Mouse (Mus musculus) retina, adult 2 months (tissue): ENCODE results near the gene Tmcc1.
"Not testable (repeated sequence)": the region's sequence is repeated elsewhere in the genome, so short reads cannot be mapped to it uniquely, and the experiment has no call there.

Experiments
- DNase-seq: peaks from one replicate; pipeline ENCODE4 v3.0.0-alpha.2; 2012; ENCODE audit warnings: low read depth, low spot score

The Tmcc1 gene

DNA sequence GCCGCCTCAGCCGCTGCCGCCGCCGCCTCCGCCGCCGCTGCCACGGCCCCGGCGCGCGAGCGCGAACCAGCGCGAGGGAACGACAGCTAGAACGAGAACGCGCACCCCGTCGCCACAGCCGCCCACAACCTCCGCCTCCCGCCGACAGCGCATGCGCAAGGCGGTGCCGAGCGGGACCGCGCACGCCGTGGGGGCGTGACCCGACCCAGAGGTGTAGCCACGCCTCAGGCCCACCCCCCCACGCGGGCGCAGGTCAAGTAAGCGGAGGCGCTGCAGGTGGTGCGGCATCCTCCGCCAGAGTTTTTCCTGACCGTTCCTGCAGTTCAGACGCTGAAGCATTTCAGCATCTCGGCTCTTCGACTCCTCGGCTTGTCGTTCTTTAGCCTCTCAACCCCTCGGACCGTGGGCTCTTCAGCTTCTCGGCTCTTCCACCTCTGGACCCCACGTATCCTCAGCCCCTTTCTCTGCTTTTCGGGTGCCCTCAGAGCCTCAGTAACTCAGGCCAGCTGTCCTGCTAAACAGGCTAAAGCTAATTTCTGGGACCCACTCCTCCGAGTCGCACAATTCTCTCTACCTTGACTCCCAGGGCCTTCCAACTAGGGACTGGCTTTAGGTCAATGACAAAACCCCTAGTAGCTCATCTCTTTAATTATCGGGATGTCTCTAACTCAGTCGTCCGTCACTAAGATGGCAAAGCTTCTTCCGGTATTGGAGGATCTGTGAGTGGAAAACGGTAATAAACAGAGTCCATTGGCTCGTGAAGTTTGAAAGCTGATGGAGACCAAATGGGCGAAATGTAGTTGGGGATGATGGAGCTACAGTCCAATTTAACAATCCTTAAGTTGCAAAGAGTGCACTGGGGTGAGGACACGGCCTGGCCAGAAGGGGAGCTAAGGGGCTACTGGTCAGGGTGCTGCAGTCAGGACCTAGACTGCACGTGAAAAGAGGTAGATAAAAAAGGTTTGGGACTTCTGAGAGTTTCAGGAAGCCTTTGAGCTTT, at the start of gene Tmcc1:
TSS of gene Tmcc1 (minus strand) at position 93 of the 1,000 bp plus-strand sequence.
- DNase-seq: peak; percentile 97

DNA sequence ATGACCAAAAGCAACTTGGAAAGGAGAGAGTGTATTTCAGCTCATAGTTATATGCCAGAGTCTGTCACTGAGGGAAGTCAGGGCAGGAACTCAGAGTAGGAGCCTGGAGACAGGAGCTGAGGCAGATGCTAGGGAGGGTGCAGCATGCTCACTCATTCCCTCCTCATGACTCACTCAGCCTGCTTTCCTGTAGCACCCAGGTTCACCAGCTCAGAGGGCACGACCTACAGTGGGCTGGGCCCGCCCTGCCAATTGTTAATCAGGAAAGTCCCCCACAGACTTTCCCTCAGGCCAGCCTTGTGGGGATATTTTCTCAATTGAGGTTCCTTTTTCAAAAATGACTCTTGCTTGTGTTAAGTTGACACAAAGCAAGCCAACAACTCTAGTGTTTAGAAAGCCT, 47.1 kb upstream of the Tmcc1 start:
- DNase-seq: no peak

- DNase-seq: no peak
These were observed 44.8 kb upstream of the Tmcc1 start for GRCm38 (mm10) chr6:116238083-116238482.

GRCm38 (mm10) chr6:116235336-116235735, 42.0 kb upstream of the Tmcc1 start:
- DNase-seq: no peak

DNA sequence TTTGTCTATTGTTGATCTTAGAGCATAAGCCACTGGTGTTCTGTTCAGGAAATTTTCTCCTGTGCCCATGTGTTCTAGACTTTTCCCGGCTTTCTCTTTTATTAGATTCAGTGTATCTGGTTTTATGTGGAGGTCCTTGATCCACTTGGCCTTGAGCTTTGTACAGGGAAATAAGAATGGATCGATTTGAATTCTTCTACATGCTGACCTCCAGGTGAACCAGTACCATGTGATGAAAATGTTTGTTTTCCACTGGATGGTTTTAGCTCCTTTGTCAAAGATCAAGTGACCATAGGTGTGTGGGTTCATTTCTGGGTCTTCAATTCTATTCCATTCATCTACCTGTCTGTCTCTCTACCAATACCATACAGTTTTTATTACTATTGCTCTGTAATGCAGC, 41.5 kb upstream of the Tmcc1 start:
- not testable (repeated sequence) for DNase-seq

GRCm38 (mm10) chr6:116228785-116229525, 35.7 kb upstream of the Tmcc1 start:
- DNase-seq: peak; percentile 41

DNA sequence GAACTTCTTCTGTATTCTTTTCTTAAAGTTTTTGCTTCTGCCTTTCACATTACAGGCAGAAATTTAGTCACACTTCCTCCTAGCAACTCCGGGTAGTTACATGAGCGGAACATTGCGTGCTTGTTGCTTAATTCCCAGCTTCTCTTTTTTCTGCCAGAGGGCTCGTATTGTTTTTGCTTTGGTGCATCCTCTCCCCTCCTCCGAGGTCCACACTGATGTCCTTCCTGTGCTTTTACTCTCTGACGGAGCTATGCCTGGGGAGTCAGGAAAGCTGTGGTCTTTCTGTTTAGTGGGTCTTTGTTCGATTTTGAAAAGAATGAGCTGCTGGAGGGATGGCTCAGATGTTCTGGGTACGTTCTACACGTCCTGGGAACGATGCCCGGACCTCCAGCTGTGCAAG, 34.5 kb upstream of the Tmcc1 start:
- DNase-seq: no peak

- peak; percentile 90 for DNase-seq
These were observed 14.6 kb upstream of the Tmcc1 start, which contains the start of gene Washc2 for GRCm38 (mm10) chr6:116207729-116208534. Gene Washc2 (plus strand): TSS chr6:116208038.

DNA sequence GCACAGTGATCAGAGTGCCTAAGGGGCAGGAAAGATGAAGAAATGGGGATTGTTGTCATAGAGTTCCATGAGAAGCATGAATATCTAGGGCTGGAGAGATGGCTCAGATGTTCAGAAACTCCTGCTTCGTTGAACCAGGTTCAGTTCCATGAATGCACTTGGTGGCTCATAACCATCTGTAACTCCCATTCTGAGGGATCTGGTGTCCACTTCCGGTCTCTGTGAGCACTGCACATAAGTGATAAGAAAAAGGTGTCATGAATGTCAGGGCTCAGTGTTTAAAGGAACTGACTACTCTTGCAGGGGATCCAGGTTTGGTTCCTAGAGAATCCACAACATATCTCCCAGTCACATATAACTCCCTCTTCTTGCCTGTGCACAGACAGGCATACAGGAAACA, 6.4 kb upstream of the Tmcc1 start:
- no peak for DNase-seq

- no peak for DNase-seq
These were observed 4.9 kb upstream of the Tmcc1 start for GRCm38 (mm10) chr6:116198173-116198572.

DNA sequence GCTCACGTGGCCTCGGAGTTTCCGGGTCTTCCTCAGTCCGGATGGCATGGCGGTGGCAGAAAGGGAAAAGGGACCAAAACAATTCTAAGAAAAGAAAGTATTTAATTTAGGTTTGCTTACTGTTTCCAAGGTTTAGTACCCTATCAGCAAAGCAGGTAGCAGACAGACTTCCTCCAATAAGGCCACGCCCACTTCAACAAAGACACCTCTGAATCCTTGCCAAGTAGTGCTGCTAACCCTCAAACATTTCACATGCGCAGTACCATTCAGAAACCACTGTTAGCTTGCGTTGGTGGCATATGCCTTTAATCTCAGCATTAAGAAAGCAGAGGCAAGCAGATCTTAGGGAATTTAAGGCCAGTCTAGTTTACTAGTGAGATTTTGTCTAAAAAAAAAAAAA, 2.5 kb upstream of the Tmcc1 start:
- no peak for DNase-seq

GRCm38 (mm10) chr6:116192809-116193311, 426 bp downstream of the Tmcc1 start:
- DNase-seq: no peak

- DNase-seq: no peak
These were observed 3.9 kb downstream of the Tmcc1 start for GRCm38 (mm10) chr6:116189417-116189816.

DNA sequence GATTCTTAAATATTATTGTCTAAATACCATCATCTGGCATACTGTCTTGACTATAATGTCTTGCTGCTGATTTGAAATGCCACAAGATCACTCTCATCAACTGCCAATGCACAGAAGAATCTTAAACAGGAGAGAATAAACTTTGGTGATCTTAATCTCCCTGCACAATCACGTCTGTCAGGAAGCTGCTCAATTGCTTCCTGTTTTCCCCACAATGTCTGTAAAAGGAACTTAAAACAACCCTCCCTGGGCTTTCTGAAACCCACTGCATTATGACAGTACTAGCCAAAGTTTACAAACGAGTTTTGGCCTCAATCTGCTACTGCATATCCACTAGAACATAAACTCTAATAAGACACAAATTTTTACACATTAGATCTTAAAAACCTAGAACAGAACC, 6.8 kb downstream of the Tmcc1 start:
- no peak for DNase-seq

DNA sequence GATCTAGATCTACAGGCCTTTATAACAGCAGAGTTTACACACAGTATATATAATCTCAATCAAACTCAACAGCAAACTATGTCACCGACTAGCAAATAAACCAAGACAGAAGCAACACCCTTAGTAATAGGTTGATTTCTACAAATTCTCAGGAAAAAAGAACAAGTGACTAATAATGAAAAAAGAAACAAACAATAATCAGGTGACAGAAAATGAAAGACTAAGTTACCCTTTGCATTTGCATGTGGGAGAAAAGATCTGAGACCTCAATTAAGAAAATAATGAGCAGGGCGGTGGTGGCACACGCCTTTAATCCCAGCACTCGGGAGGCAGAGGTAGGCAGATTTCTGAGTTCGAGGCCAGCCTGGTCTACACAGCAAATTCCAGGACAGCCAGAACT, 9.8 kb downstream of the Tmcc1 start:
- no peak for DNase-seq

DNA sequence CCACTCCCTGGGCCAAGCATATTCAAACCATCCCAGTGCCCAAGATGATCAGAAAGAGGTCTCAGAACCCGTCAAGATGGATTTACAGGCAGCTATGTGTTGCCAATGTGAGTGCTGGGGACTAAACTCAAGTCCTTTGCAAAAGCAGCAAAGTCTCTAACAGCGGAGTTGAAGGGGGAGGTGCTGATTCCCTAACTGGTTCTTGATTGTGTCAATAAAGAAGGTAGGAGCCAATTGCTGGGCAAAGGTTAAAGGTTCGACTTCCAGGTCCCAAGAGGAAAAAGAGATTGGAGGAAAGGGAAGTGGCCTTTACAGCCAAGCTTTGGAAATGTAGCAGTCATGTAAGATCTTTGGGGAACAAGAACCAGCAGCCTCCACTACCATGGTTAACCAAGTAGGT, 12.6 kb downstream of the Tmcc1 start:
- no peak for DNase-seq

- DNase-seq: no peak
These were observed 14.9 kb downstream of the Tmcc1 start for GRCm38 (mm10) chr6:116178376-116178775.

- DNase-seq: not testable (repeated sequence)
These were observed 19.7 kb downstream of the Tmcc1 start for GRCm38 (mm10) chr6:116173511-116174099.

DNA sequence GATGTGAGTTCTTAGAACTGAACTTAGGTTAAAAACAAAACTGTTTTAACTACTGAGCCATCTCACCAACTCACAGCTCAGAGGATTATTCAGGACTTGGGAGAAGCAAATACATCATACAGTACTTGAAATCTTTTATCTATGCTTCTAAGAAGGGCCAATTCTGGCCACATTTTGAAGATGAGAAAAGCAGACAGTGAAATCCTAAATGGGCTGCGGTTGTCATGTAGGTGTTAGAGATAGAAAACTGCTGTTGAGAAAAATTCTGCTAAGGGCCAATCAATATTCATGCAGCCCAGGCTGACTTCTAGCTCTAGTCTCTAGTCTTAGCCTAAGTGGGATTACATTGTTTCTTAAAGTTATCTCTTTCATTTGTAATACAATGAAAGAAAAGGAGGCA, 26.9 kb downstream of the Tmcc1 start:
- DNase-seq: no peak

DNA sequence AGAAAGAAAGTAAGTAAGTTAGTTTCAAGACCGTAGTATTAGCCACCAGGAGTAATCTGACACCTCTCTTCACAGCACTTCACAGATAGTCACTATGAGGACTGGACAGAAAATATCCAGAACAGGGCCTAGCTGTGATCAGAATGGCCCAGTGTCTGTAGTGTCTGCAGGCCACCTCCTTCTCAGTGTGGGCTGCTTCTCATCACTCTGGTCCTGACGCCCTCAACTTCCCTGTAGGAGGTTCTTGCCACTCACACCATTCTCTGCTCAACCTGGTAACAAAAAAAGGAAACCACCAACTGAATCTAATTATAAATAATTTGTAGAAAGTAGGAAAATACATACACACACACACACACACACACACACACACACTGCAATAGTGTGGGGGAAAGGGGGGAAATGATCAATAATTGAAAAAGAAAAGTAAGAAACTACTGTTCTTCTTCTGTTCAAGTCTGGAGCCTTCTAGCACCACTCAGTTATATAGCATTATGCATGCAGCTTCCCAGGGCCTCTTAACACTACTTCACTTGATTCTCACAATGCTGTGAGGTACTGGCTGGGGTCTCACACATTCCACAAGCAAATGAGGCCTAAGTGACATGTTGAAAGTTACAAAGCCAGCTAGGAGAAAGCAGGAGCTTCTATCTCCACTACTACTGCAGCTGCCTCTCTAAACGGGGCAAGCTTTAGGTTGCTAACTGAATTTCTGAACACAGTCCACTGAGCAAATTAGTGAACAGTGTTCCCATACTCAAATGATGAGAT, 38.2 kb downstream of the Tmcc1 start:
- DNase-seq: no peak
